Mouse (Mus musculus): Measurements from ENCODE around the gene Ifna1. TPM values are rescaled to one million over a fixed set of nuclear protein-coding genes. Genes with fewer than 3 reads are reported as not detected.
"Not testable (repeated sequence)": the region's sequence is repeated elsewhere in the genome, so short reads cannot be mapped to it uniquely, and the experiment has no call there.

Ifna1 gene
- not detected in 2 replicates for polyA plus RNA-seq (2015; fragmentation: Nextera tagmentation; extraction: Ambion mirVana)

DNA sequence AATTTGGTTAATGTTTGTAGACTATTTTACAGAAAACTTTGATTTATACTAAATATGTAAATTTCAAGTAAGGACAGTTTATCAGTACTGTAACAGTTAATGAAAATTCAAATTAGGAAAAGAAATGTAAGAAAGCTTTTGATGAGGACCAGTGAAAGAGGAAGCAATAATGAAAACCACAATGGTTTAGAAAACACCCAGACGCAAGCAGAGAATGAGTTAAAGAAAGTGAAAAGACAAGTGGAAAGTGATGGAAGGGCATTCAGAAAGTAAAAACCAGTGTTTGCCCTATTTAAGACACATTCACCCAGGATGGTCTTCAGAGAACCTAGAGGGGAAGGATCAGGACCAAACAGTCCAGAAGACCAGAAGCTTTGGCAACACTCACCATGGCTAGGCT is at the start of gene Ifna1:
Ifna1 (plus strand) TSS at position 390 of the 400 bp plus-strand sequence.
- DNase-seq (ENCODE audit: low spot score): no peak

- not testable (repeated sequence) for DNase-seq (ENCODE audit: low spot score)
Measured at GRCm38 (mm10) chr4:88802954-88803353, 46.9 kb upstream of the Ifna1 start, which contains the start of gene Gm13287. Gene Gm13287 (plus strand): TSS chr4:88803254.

GRCm38 (mm10) chr4:88805231-88805630 is 44.7 kb upstream of the Ifna1 start, which contains the start of gene Gm13288:
Gene Gm13288 (plus strand): TSS chr4:88805531.
- DNase-seq (ENCODE audit: low spot score): not testable (repeated sequence)

DNA sequence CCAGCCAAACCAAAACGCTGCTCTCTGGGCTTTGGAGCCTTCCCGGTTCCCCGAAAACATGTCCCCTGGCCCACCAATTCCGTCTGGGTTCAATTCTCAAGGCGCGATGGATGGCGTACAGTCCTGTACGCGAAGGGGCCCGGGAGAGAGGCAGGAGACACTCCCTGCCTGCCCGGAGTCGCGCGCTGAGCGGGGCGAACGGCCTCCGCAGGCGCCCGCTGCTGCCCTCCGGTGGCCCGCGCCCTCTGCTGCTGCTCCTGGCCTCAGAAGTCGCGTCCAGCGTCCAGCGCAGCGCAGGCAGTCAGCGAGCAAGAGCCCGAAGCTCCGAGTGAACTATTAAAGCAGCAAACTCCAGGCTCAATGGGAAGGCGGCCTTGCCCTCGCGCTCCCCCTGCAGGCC is 44.1 kb upstream of the Ifna1 start:
- not testable (repeated sequence) for DNase-seq (ENCODE audit: low spot score)

DNA sequence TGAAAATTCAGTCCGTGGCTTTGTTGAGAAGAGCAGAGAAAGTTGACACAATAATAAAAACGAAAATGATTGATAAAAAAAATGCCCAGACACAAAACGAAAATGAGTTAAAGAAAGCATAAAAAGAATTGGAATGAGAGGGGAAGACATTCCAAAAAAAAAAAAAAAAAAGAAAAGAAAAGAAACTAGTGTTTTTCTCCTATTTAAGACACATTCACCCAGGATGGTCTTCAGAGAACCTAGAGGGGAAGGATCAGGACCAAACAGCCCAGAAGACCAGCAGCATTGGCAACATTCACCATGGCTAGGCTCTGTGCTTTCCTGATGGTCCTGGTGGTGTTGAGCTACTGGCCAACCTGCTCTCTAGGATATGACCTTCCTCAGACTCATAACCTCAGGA is 34.0 kb upstream of the Ifna1 start, which contains the start of gene Ifna7:
Ifna7 (plus strand) TSS at position 301 of the 400 bp plus-strand sequence.
- no peak for DNase-seq (ENCODE audit: low spot score)

GRCm38 (mm10) chr4:88819659-88820058 is 30.2 kb upstream of the Ifna1 start, which contains the start of gene Ifna11:
Gene Ifna11 (plus strand): TSS chr4:88819959.
- no peak for DNase-seq (ENCODE audit: low spot score)

DNA sequence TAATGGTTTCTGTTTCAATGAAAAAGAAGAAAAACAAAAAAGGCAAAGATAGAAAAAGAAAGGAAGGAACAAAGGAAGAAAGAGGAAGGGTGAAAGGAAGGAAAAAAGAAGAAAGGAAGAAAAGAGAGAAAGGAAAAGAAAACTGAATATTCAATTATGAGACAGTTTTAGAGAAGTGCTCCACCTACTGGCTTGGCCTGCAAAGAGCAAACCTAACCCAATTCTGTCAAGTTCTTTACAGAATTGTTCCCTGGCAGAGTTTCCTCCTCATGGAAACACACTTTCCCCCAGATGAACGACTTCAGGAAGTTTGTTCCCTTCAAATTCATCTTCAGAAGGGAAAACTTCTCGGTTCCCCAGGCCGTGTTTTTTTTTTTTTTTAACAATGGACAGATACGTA is 26.9 kb upstream of the Ifna1 start:
- peak; percentile 29 for DNase-seq (ENCODE audit: low spot score)

- not testable (repeated sequence) for DNase-seq (ENCODE audit: low spot score)
Measured at GRCm38 (mm10) chr4:88827116-88827515, 22.8 kb upstream of the Ifna1 start, which contains the start of gene Ifna6. Gene Ifna6 (plus strand): TSS chr4:88827416.

DNA sequence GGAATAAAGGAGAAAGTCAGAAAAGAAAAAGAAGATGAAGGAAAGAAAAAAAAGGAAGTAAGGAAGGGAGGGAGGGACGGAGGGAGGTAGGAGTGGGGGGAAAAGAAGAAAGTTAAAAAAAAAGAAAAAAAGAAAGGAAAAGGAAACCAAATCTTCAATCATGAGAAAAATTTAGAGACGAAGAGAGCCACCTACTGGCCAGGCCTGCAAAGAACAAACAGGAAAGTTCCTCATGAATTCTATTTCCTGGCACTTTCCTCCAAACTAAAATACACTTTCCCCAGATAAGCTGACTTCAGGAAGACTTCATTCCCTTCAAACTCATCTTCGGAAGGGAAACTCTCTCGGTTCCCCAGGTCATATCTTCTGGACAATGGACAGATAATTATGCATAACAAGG is 19.4 kb upstream of the Ifna1 start:
- peak; percentile 45 for DNase-seq (ENCODE audit: low spot score)

GRCm38 (mm10) chr4:88835225-88835624 is 14.7 kb upstream of the Ifna1 start, which contains the start of gene Ifna5:
Gene Ifna5 (plus strand): TSS chr4:88835525.
- DNase-seq (ENCODE audit: low spot score): not testable (repeated sequence)

GRCm38 (mm10) chr4:88838828-88839227 is 11.1 kb upstream of the Ifna1 start:
- peak; percentile 17 for DNase-seq (ENCODE audit: low spot score)

- DNase-seq (ENCODE audit: low spot score): no peak
Measured at GRCm38 (mm10) chr4:88840058-88840457, 9.8 kb upstream of the Ifna1 start.

- DNase-seq (ENCODE audit: low spot score): no peak
Measured at GRCm38 (mm10) chr4:88841438-88841911, 8.4 kb upstream of the Ifna1 start, which contains the start of gene Ifna4. Gene Ifna4 (plus strand): TSS chr4:88841861.

DNA sequence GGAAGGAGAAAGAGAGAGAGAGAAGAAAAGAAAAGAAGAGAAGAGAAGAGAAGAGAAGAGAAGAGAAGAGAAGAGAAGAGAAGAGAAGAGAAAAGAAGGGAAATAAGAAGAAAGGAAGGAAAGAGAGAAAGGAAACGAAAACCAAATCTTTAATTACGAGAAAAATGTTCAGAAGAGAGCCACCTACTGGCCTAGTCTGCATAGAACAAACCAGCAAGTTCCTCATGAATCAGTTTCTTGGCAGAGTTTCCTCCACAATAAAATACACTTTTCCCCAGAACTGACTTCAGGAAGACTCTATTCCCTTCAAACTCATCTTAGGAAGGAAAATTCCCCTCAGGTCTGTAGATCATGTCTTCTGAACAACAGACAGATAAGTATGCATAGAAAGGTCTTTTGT is 4.6 kb upstream of the Ifna1 start:
- no peak for DNase-seq (ENCODE audit: low spot score)

DNA sequence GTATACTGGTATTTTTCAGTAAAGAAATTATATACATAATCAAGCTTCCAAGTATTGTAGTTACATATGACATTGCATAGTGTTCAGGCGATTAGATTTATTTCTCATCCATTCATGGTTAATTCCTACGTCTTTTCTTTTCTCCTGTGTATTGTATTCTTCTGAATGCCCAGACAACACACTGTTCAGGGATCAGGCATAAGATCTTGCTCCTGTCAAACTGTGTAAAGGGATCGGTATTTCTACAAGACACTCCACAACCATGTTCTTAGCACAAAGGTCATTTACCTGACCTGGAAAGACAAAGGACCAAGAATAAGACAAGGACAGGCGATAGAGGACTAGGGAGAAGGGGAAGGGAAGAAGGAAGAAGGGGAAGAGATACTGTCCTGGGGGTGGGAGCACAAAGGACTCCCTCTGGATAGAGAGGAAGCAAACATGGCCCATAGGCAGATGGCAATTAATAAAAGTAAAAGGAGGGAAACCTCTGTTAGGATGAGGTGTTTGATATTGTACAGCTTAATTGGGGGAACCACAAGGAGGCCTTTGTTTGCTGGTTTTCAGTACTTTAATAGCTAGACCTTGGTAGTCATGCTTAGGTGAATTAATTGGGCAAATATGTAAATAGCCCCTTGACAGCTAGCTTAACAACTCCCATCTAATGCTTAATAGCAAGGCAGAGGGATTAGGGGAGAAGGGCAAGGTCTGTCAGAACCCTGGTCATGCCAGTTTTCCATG is 1.3 kb downstream of the Ifna1 start:
- no peak for DNase-seq (ENCODE audit: low spot score)

GRCm38 (mm10) chr4:88859214-88859613 is 9.3 kb downstream of the Ifna1 start:
- DNase-seq (ENCODE audit: low spot score): no peak

DNA sequence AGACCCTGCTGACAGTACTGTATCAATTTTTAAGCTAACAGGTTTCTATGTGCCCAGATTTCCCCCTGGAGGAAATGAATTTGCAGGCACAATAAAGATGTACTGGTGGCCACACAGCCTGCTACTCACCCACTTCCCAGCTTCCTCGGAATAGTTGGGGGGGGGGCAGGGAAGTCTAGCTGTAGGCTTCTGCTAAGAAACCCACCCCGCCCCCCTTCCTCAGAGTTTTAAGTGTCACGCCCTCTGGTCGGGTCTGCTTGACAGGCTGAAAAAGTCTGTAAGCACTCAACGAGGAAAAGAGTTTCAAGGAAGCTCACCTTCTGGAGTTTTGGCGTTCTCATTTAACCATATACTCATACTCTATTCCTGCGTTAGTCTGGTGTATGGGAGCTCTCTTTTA is 13.4 kb downstream of the Ifna1 start:
- DNase-seq (ENCODE audit: low spot score): no peak

GRCm38 (mm10) chr4:88864599-88864998 is 14.7 kb downstream of the Ifna1 start:
- peak; percentile 85 for DNase-seq (ENCODE audit: low spot score)

- DNase-seq (ENCODE audit: low spot score): no peak
Measured at GRCm38 (mm10) chr4:88865011-88865569, 15.2 kb downstream of the Ifna1 start.

DNA sequence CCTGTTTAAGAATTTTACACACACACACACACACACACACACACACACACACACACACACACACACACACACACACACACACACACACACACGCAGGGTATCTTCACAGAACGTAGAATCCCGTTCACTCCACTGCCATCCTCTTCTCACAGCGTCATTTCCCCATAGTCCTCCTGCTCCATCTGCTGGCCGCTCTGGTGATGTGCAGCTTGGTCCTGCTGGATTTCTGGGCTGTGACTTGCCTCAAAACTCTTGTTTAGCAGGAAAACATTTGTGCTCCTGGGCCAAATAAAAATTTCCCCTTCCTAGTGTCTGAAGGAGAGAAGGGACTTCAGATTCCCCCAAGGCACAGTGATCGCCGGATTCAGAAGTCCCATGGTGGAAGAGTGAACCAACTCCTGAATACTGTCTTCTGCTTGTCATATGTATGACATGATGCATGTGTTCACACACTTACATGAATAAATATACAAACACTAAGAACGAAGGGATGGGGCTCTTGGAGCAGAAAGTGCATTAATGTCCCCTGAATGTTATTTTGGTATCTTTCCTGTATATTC is 17.6 kb downstream of the Ifna1 start:
- DNase-seq (ENCODE audit: low spot score): peak; percentile 84

- DNase-seq (ENCODE audit: low spot score): peak; percentile 79
Measured at GRCm38 (mm10) chr4:88867926-88868911, 18.3 kb downstream of the Ifna1 start.
